Mouse (Mus musculus) cerebellum, adult 18-20 months (tissue): Measurements from ENCODE around the gene Med21.

Source experiments
- DNase-seq, 2 experiments: peaks; one replicate each; pipeline ENCODE4 v3.0.0; 2021

Gene Med21

GRCm38 (mm10) chr6:146640991-146641390, 1.4 kb upstream of the Med21 start:
- no peak for DNase-seq

GRCm38 (mm10) chr6:146641621-146642210, 631 bp upstream of the Med21 start:
- DNase-seq: no peak

GRCm38 (mm10) chr6:146643184-146643570, 830 bp downstream of the Med21 start:
- DNase-seq: no peak

GRCm38 (mm10) chr6:146650013-146650412, 7.7 kb downstream of the Med21 start:
- no peak for DNase-seq

GRCm38 (mm10) chr6:146651431-146651830, 9.1 kb downstream of the Med21 start:
- DNase-seq: no peak

GRCm38 (mm10) chr6:146653197-146653596, 10.8 kb downstream of the Med21 start:
- DNase-seq: no peak

- no peak for DNase-seq
Observed at GRCm38 (mm10) chr6:146660591-146660990, 18.2 kb downstream of the Med21 start.

- no peak for DNase-seq
Observed at GRCm38 (mm10) chr6:146661655-146662054, 19.3 kb downstream of the Med21 start.

GRCm38 (mm10) chr6:146662679-146663078, 20.3 kb downstream of the Med21 start:
- peak; percentile 24 to 45 for DNase-seq

- no peak for DNase-seq
Observed at GRCm38 (mm10) chr6:146664116-146664515, 21.8 kb downstream of the Med21 start.

- DNase-seq: no peak
Observed at GRCm38 (mm10) chr6:146664917-146665316, 22.6 kb downstream of the Med21 start.

- no peak for DNase-seq
Observed at GRCm38 (mm10) chr6:146665408-146665807, 23.1 kb downstream of the Med21 start.

- no peak for DNase-seq
Observed at GRCm38 (mm10) chr6:146666811-146667210, 24.5 kb downstream of the Med21 start.

GRCm38 (mm10) chr6:146668606-146669005, 26.3 kb downstream of the Med21 start:
- DNase-seq: no peak

- DNase-seq: no peak
Observed at GRCm38 (mm10) chr6:146670956-146671855, 28.9 kb downstream of the Med21 start.

GRCm38 (mm10) chr6:146672106-146672505, 29.8 kb downstream of the Med21 start:
- DNase-seq: no peak

GRCm38 (mm10) chr6:146673696-146674095, 31.3 kb downstream of the Med21 start:
- DNase-seq: no peak

- DNase-seq: no peak
Observed at GRCm38 (mm10) chr6:146674420-146674819, 32.1 kb downstream of the Med21 start.

- no peak for DNase-seq
Observed at GRCm38 (mm10) chr6:146674881-146675536, 32.7 kb downstream of the Med21 start.

- DNase-seq: no peak
Observed at GRCm38 (mm10) chr6:146676904-146677303, 34.6 kb downstream of the Med21 start.

GRCm38 (mm10) chr6:146678136-146679070, 36.1 kb downstream of the Med21 start:
- DNase-seq: no peak

- no peak for DNase-seq
Observed at GRCm38 (mm10) chr6:146683881-146684280, 41.5 kb downstream of the Med21 start.
